Mouse (Mus musculus): ENCODE results near the gene Rnf215.

DNA sequence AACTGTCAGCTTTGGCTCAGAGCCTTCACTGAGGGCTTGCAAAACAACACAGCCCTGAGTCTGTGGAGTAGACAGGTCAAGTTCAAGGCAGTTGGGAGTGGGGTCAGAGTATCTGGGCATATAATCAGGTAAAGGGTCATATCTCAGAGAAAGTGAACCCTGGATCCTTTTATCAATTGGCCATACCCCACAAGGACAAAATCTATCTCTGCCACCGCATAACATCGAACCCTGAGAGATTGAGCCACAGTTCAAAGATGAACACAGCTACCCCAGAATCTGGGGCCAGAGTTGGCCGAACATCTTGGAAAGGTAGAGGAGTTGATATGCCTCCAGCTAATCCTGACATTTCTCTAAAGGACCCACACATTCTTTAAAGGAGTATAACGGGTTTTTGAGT is 23.0 kb upstream of the Rnf215 start:
- TF ChIP-seq CTCF (IDR thresholded peaks at IDR 0.05; ENCODE audit: low read depth) (no peak), EP300 (IDR thresholded peaks at IDR 0.05; ENCODE audit: low read depth) (no peak)
